Mouse (Mus musculus): ENCODE results near the gene Plxna2.

DNA sequence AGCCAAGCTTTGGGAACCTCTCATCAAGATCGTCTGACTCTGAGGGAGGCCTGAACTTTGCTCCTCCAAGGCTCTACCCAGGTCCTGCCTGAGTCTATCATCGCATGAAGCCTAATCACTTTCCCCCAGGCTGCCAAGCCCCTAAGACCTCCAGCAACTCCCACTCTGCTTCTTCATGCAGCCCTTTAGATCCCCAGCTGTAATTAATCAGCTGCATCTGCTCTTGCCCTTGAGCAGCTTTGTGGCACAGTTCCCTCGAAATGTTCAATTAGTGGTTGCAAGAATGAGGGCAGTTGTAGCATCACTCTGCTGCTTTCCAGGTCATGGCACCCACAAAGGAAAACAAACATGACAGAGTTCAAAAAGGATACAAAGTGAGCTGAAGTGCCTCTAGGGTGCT lies 155.9 kb downstream of the Plxna2 start:
- TF ChIP-seq CTCF (IDR thresholded peaks at IDR 0.05; ENCODE audit: extremely low read depth, insufficient read depth, insufficient read length, insufficient replicate concordance) (no peak), POLR2A (IDR thresholded peaks at IDR 0.05; ENCODE audit: low read depth, low read length) (no peak)

Data from spleen, adult 2 months (tissue).